Mouse (Mus musculus): Measurements from ENCODE around the gene Rab1b.
"Not testable (repeated sequence)": the region's sequence is repeated elsewhere in the genome, so short reads cannot be mapped to it uniquely, and the experiment has no call there.

The Rab1b gene

GRCm38 (mm10) chr19:5097521-5098362 is 9.1 kb downstream of the Rab1b start:
- no peak for DNase-seq

- no peak for DNase-seq
Measured at GRCm38 (mm10) chr19:5095887-5096474, 10.9 kb downstream of the Rab1b start.

GRCm38 (mm10) chr19:5094746-5095417 is 12.0 kb downstream of the Rab1b start:
- no peak for DNase-seq

- peak; percentile 94 for DNase-seq
Measured at GRCm38 (mm10) chr19:5094243-5094632, 12.6 kb downstream of the Rab1b start.

GRCm38 (mm10) chr19:5093481-5094242 is 13.2 kb downstream of the Rab1b start:
- DNase-seq = peak; percentile 51

GRCm38 (mm10) chr19:5092083-5092482 is 14.8 kb downstream of the Rab1b start:
- no peak for DNase-seq

- DNase-seq = peak; percentile 32
Measured at GRCm38 (mm10) chr19:5089324-5089723, 17.5 kb downstream of the Rab1b start.

- peak; percentile 93 for DNase-seq
Measured at GRCm38 (mm10) chr19:5087884-5088728, 18.8 kb downstream of the Rab1b start, which contains the start of gene Yif1a. TSS of gene Yif1a (plus strand) at chr19:5088538.

- DNase-seq = not testable (repeated sequence)
Measured at GRCm38 (mm10) chr19:5086533-5086932, 20.3 kb downstream of the Rab1b start.

GRCm38 (mm10) chr19:5085145-5085863 is 21.6 kb downstream of the Rab1b start, which contains the start of gene Tmem151a:
TSS of gene Tmem151a (minus strand) at chr19:5085531.
- DNase-seq = peak; percentile 72

GRCm38 (mm10) chr19:5084834-5085144 is 22.1 kb downstream of the Rab1b start:
- DNase-seq = peak; percentile 62

GRCm38 (mm10) chr19:5083961-5084833 is 22.7 kb downstream of the Rab1b start:
- DNase-seq = no peak

- DNase-seq = no peak
Measured at GRCm38 (mm10) chr19:5082596-5082995, 24.3 kb downstream of the Rab1b start.

GRCm38 (mm10) chr19:5082005-5082404 is 24.9 kb downstream of the Rab1b start:
- no peak for DNase-seq

- no peak for DNase-seq
Measured at GRCm38 (mm10) chr19:5079279-5079678, 27.6 kb downstream of the Rab1b start.

GRCm38 (mm10) chr19:5073518-5073917 is 33.4 kb downstream of the Rab1b start:
- DNase-seq = no peak

GRCm38 (mm10) chr19:5073028-5073427 is 33.8 kb downstream of the Rab1b start:
- no peak for DNase-seq

- DNase-seq = no peak
Measured at GRCm38 (mm10) chr19:5072389-5073019, 34.4 kb downstream of the Rab1b start.

- DNase-seq = no peak
Measured at GRCm38 (mm10) chr19:5071545-5072369, 35.1 kb downstream of the Rab1b start.
